Mouse (Mus musculus) bone marrow macrophage, adult 2 months (primary cell): Measurements from ENCODE around the gene Tcea3.

Experiments
- CTCF ChIP-seq: IDR thresholded peaks from 2 replicates; pipeline ENCODE4 v1.5.1; 2012; ENCODE audit warnings: low read depth, mild to moderate bottlenecking, low read length, moderate library complexity
- POLR2A ChIP-seq: IDR thresholded peaks from 2 replicates; pipeline ENCODE4 v1.6.1; 2012; ENCODE audit warnings: mild to moderate bottlenecking, low read depth, low read length, borderline replicate concordance

- TF ChIP-seq POLR2A (no peak), CTCF (no peak)
Measured at GRCm38 (mm10) chr4:136210931-136211330, 36.6 kb upstream of the Tcea3 start.
